Mouse (Mus musculus) testis, adult 10 weeks (tissue): ENCODE measurements around the gene Fam173b. TPM values are rescaled to one million over a fixed set of nuclear protein-coding genes. Genes with fewer than 3 reads are reported as not detected.

ENCODE experiments used
- polyA plus RNA-seq: library from polyadenylated mRNA; stranded (reverse); fragments of 350-450 nt; fragmentation: Illumina TruSeq; extraction: RNeasy Lipid Tissue Mini Kit (QIAGEN cat#74804); gene quantifications from one replicate; pipeline ENCODE4 v1.2.3, GENCODE M21; 2014; ENCODE audit warnings: low read depth, low replicate concordance

Fam173b gene
- polyA plus RNA-seq = 2.2 TPM

GRCm38 (mm10) chr15:31601646-31602374 lies at the start of gene Fam173b, which contains the start of gene Cct5:
Fam173b (plus strand) TSS chr15:31601852.
Cct5 (minus strand) TSS chr15:31601804.

GRCm38 (mm10) chr15:31565184-31565583 lies 36.5 kb upstream of the Fam173b start, which contains the start of gene Cmbl:
Cmbl (plus strand) TSS chr15:31565389.

Other genes starting within 250 kb of the Fam173b start
- 1.4 TPM for gene Ankrd33b, start 234.1 kb upstream of the Fam173b start, polyA plus RNA-seq
- 886 TPM for gene Ropn1l, start 148.1 kb upstream of the Fam173b start, polyA plus RNA-seq
- gene March6, start 70.8 kb upstream of the Fam173b start, polyA plus RNA-seq = 40.7 TPM
- gene Cmbl, start 36.5 kb upstream of the Fam173b start, polyA plus RNA-seq = 12.6 TPM
- 167 TPM for gene Cct5, start within 50 bp of the Fam173b start, polyA plus RNA-seq